Mouse (Mus musculus) cerebellum, adult 2 months (tissue): ENCODE measurements around the gene Kcmf1. TPM values are rescaled to one million over a fixed set of nuclear protein-coding genes. Genes with fewer than 3 reads are reported as not detected.
"Not testable (repeated sequence)": the region's sequence is repeated elsewhere in the genome, so short reads cannot be mapped to it uniquely, and the experiment has no call there.

Source experiments
- DNase-seq, 2 experiments: peaks; one replicate each; pipeline ENCODE4 v3.0.0; 2021
- H3K27ac ChIP-seq: fragments of 200-500 bp; 2 replicates; pipeline ENCODE4 v1.5.1; 2012; ENCODE audit warnings: low read length, control low read depth, inconsistent platforms; ENCODE audit not compliant: insufficient read depth
- H3K27me3 ChIP-seq: fragments of 200-500 bp; 2 replicates; pipeline ENCODE4 v1.6.1; 2012; ENCODE audit warnings: inconsistent platforms, mild to moderate bottlenecking, low read length, moderate library complexity; ENCODE audit not compliant: control insufficient read depth, insufficient read depth
- H3K4me1 ChIP-seq: fragments of 200-500 bp; 2 replicates; pipeline ENCODE4 v1.6.1; 2011; ENCODE audit warnings: low read length; ENCODE audit not compliant: control insufficient read depth, insufficient read depth
- H3K4me3 ChIP-seq: fragments of 200-500 bp; replicated peaks from 2 replicates; pipeline ENCODE3; 2011; ENCODE audit warnings: mild to moderate bottlenecking, low read depth, low read length, control low read depth; ENCODE audit not compliant: insufficient read depth
- CTCF ChIP-seq: fragments of 200-500 bp; IDR thresholded peaks from 2 replicates; pipeline ENCODE4 v1.5.1; 2011; ENCODE audit warnings: low read depth, mild to moderate bottlenecking, control low read depth, low read length, moderate library complexity, borderline replicate concordance; ENCODE audit not compliant: insufficient read depth
- POLR2A ChIP-seq: fragments of 200-500 bp; IDR thresholded peaks from 2 replicates; pipeline ENCODE4 v1.6.1; 2011; ENCODE audit warnings: low read length, control low read depth, borderline replicate concordance; ENCODE audit not compliant: insufficient read depth
- WGBS: fragments of 180-500 bp; shearing (Covaris S2); methylation state at CpG from one replicate; pipeline ENCODE4 v1.1.7; 2018; 5-methylcytosine and 5-hydroxymethylcytosine counted together
- polyA plus RNA-seq: library from polyadenylated mRNA; depleted of rRNA; stranded (reverse); fragments of >200 nt; gene quantifications from 2 replicates; pipeline ENCODE4 v1.2.3, GENCODE M21; 2012

Kcmf1 gene
- polyA plus RNA-seq, 1 experiment, result 86.1 TPM

DNA sequence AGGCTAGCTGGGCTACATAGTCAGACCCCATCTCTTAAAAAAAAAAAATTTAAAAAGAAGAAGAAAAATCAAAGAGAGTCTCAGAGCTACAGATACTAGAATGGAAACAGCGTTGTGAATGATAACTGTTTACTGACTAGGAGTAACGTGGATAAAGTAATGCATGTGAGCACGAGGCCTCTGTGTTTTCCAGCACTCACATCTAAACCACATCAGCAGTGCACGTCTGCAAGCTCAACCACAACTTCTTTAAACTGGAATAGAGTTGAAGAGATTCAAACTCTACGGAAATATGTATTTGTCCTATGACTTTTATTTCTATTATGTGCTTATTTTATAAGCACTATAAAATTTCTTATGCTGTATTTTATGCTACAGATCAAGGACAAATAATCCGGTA is 23.1 kb downstream of the Kcmf1 start:
- Histone ChIP-seq H3K4me3 (no peak overlapping the region), H3K27ac (no peak overlapping the region), H3K4me1 (peaks cover 12% of the 10 kb centered on the region), H3K27me3 (no peaks in the 10 kb centered on the region)
- 94% methylated on average over 6 of the region's 6 CpGs for WGBS
- TF ChIP-seq POLR2A, result no peak
- TF ChIP-seq CTCF, result no peak
- no peak for DNase-seq

- Histone ChIP-seq H3K27ac (no peak overlapping the region), H3K27me3 (no peaks in the 10 kb centered on the region), H3K4me1 (peaks cover 8% of the 10 kb centered on the region), H3K4me3 (no peak overlapping the region)
- TF ChIP-seq POLR2A (no peak), CTCF (no peak)
- 78% methylated on average over 3 of the region's 3 CpGs for WGBS
- peak; percentile 34 to 56 for DNase-seq
Observed at GRCm38 (mm10) chr6:72873338-72873737, 26.4 kb downstream of the Kcmf1 start.

DNA sequence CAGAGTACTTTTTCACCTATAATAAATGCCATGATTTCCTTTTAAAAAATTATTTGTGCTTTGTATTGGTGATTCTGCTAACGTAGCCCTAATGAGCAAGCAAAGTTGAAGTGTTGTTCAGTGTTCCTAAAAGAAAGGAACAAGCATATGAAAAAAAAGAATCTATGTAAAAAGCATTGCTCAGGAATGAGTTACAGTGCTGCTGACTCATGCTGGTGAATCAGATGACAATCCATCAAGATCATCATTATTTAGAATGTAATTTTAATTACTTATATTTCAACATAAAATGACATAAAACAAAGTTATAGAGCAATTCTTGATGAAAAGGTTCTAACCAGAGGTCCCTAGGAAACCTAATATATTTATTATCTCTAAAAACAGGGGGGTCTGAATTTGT is 27.5 kb downstream of the Kcmf1 start:
- Histone ChIP-seq H3K4me1 (peaks cover 8% of the 10 kb centered on the region), H3K4me3 (no peak overlapping the region), H3K27me3 (no peaks in the 10 kb centered on the region), H3K27ac (no peak overlapping the region)
- DNase-seq, result no peak
- no peak for TF ChIP-seq POLR2A
- no peak for TF ChIP-seq CTCF
- 87% methylated on average over 1 of the region's 1 CpGs for WGBS

GRCm38 (mm10) chr6:72869601-72870000 is 30.2 kb downstream of the Kcmf1 start:
- Histone ChIP-seq H3K27me3 (no peaks in the 10 kb centered on the region), H3K4me1 (peaks cover 8% of the 10 kb centered on the region), H3K27ac (no peak overlapping the region), H3K4me3 (no peak overlapping the region)
- no peak for TF ChIP-seq CTCF
- TF ChIP-seq POLR2A, result no peak
- 40% methylated on average over 8 of the region's 8 CpGs for WGBS
- no peak for DNase-seq

DNA sequence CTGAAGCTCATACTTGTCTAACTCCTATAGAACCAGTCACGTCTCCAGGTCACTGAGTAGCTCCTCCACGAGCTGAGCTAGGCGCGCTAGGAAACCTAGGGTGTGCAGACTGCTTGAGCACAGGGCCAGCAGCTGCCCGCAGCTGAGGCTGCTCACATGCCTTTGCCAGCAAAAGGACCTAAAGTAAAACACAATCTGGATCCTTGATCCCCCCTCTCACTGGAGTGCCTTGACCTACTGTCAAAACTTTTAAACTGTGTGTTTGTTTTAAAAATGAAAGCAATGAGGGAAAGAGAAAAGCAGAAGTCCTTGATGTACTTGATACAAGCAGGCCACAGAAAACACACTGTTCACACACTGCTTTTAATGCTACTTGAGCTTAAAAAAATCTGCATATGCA is 31.1 kb downstream of the Kcmf1 start:
- peaks cover 8% of the 10 kb centered on the region for H3K4me1 ChIP-seq
- H3K27ac ChIP-seq, result no peak overlapping the region
- H3K27me3 ChIP-seq, result no peaks in the 10 kb centered on the region
- DNase-seq, result no peak
- 36% methylated on average over 5 of the region's 5 CpGs for WGBS
- TF ChIP-seq CTCF, result no peak
- TF ChIP-seq POLR2A, result no peak
- no peak overlapping the region for H3K4me3 ChIP-seq

- no peak for DNase-seq
- Histone ChIP-seq H3K27me3 (no peaks in the 10 kb centered on the region), H3K4me3 (no peak overlapping the region), H3K27ac (no peak overlapping the region), H3K4me1 (peaks cover 4% of the 10 kb centered on the region; the same call in 1 of the 2 replicates)
- no peak for TF ChIP-seq POLR2A
- no peak for TF ChIP-seq CTCF
- 91% methylated on average over 1 of the region's 1 CpGs for WGBS
Observed at GRCm38 (mm10) chr6:72867746-72868145, 32.0 kb downstream of the Kcmf1 start.

- H3K4me3 ChIP-seq, result no peak overlapping the region
- TF ChIP-seq CTCF (no peak), POLR2A (no peak)
- 66% methylated on average over 2 of the region's 2 CpGs for WGBS
- no peaks in the 10 kb centered on the region; the same call in 1 of the 2 replicates for H3K4me1 ChIP-seq
- no peak overlapping the region for H3K27ac ChIP-seq
- no peak for DNase-seq
- H3K27me3 ChIP-seq, result no peaks in the 10 kb centered on the region
Observed at GRCm38 (mm10) chr6:72866232-72866631, 33.5 kb downstream of the Kcmf1 start.

DNA sequence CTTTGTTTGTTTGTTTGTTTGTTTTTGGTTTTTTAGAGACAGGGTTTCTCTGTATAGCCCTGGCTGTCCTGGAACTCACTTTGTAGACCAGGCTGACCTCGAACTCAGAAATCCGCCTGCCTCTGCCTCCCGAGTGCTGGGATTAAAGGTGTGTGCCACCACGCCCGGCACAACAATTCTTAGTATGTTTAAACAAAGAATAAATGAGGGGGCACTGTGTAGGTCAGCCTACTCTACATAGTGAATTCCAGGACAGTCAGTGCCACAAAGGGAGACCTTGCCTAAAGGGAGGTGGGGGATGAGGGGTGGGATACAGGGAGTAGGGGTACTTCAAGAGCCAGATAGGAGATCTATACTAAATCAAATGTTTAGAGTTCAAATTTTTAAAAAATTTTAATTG is 37.1 kb downstream of the Kcmf1 start:
- WGBS, result 93% methylated on average over 5 of the region's 5 CpGs
- not testable (repeated sequence) for H3K4me3 ChIP-seq, H3K27ac ChIP-seq, H3K4me1 ChIP-seq, H3K27me3 ChIP-seq, DNase-seq
